Mouse (Mus musculus): ENCODE measurements around the gene Rnf141.

Rnf141 gene

DNA sequence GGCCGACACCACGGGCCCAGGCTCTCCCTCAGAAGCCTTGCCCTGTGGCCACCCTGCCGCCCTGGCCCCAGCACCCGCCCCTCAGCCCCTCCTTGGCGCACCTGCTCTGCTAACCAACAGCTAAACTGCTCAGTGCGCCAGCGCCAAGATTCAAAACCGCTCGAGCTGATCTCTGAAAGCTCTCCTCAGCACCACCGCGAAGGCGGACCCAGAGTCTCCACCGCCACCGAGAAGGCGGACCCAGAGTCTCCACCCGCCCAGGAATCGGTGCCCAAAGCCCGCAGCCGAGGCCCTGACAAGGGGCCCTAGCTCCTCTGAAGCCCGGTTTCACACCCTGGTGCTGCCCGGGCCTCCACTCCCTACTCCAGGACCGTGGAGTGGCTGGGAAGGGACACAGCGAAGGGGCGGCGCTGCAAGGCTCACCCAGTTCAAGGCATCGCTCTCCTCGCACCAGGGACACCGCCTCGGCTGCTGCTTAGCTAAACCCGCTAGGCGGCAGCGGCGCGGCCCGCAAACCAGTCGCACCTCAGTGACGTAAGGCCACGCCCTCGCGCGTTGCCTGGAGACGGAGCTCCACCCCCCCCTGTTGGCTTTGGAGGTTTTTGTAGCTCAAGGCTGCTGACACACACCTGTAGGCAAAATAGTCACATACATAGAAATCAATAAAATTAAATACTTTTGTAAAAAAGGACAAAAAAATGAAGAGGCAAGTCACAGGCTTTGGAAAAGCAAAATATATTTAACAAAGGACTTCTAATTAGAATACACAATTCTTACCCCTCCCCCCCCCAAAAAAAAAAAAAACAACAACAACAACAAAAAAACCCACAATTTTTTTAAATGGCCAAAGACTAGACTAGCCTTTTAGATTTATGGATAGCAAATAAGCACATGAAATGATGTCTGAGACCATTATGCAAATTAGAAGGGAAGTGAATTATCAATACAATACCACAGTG, at the start of gene Rnf141:
Gene Rnf141, minus strand, starts transcription at position 542 of the 959 bp plus-strand sequence.
- DNase-seq = peak; percentile 95

- DNase-seq = no peak
These were observed 47.3 kb upstream of the Rnf141 start for GRCm38 (mm10) chr7:110891501-110891986.

DNA sequence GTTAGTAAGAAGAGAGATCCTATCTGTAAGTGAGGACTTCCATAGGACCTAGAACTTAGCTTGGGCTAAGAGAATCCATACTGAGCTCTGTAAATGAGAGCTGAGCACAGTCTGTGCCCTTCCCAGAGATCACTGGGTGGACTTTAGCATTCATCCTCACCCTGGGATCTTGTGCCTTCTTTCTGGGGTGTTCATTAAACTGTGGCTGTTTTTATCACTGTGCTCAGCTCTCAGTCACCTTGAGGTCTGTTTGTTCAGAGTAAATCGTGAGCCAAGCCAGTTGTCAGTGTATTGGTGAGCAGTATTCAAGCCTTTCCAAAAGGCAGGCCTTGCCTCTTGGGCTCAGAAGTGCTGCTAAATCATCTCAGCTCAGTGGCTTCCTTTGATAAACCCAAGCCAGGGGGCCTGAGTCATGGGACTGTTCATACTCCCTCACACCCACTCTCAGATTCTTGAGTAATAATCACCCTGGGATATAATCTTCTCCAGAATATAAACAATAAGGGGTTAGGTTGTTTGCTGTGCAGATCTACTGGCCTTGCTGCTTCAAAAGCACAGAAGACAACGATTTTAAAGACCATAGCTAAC, 37.6 kb upstream of the Rnf141 start:
- no peak for DNase-seq

GRCm38 (mm10) chr7:110878028-110878427, 33.8 kb upstream of the Rnf141 start:
- no peak for DNase-seq

- DNase-seq = no peak
These were observed 32.7 kb upstream of the Rnf141 start for GRCm38 (mm10) chr7:110876965-110877364.

GRCm38 (mm10) chr7:110868807-110869206, 24.6 kb upstream of the Rnf141 start:
- no peak for DNase-seq

GRCm38 (mm10) chr7:110867116-110867515, 22.9 kb upstream of the Rnf141 start:
- DNase-seq = no peak

GRCm38 (mm10) chr7:110866021-110866420, 21.8 kb upstream of the Rnf141 start:
- no peak for DNase-seq

GRCm38 (mm10) chr7:110865570-110865969, 21.3 kb upstream of the Rnf141 start:
- no peak for DNase-seq

DNA sequence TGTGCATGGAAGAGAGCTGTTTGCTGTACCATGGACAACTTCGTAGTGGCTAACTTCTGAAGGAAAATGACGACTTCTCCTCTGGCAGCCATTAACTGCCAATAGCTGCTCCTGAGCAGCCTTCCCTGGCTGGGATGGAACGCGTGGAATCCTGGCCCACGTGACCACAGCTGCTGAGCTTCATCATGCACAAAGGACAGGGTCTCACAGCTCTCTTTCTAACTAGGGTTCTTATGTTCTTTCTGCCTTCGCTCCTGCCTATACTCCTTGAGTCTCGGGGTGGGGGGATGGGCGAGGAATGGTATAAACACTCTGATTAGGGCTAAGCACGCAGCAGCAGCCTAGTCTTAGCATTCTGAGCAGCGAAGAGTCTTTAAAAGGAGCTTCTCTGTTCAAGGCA, 20.8 kb upstream of the Rnf141 start:
- no peak for DNase-seq

DNA sequence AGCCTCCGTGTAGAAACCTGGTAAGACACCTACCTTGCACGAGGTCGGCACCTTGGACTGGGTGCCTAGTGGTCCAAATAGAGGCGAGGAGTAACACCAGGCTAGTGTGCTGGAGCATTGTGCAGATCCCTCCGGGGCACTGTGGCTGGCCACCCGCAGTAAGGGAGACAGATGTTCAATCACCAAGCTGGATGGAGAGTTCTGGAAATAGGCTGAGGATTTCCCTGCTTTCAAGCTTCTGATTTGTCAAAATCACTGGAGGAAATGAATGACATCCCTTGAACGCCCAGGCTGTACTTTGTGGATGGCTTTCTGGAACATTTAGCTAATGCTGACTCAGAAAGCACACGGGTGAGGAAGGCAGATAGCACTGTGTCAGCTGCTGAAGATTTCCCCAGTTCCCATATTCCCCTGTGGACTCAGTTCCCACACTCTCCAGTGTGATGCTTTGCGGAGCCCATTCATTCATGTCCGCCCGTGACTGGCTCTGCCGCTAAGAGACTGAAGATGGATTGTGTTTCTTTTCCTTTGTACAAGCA, 18.6 kb upstream of the Rnf141 start, which contains the start of gene Lyve1:
Gene Lyve1, minus strand, starts transcription at position 489 of the 539 bp plus-strand sequence.
- DNase-seq = no peak

DNA sequence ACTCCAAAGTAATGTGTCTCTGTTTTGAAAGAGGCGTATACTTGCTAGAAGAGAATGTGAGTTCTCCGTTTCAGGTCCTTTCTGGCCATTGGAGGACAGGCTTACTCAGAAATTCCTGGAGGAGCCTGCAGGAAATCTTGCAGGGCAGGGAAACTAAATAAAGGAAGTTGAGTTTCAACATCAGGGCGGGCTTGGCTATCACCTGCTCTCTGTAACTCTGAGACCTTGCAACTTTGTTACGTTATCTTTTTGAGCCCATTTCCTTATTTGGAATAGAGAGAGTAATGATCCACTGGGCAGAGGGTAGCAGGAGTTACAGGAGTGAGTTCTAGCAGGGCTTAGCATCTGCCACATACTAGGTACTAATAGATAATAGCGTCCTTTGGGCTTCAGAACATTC, 15.9 kb upstream of the Rnf141 start:
- no peak for DNase-seq

DNA sequence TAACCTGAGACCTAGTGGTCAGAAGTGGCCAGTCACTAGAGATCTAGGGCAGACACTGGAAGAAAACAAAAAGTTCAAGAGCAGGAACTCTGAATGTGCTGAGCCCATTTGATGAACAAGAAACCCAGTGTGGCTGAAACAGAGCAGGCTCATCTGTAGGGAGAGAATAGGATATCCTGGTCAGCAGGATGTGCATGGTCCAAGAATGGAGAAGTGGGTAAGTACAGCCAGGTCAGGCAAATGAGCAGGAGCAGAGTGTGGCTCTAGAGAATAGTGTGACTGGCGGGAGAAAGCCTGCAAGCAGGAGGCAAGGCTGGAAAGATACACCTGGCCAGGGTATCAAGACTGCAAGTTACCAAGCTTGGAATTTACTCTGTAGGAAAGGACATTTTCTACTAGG, 11.3 kb upstream of the Rnf141 start:
- DNase-seq = no peak

DNA sequence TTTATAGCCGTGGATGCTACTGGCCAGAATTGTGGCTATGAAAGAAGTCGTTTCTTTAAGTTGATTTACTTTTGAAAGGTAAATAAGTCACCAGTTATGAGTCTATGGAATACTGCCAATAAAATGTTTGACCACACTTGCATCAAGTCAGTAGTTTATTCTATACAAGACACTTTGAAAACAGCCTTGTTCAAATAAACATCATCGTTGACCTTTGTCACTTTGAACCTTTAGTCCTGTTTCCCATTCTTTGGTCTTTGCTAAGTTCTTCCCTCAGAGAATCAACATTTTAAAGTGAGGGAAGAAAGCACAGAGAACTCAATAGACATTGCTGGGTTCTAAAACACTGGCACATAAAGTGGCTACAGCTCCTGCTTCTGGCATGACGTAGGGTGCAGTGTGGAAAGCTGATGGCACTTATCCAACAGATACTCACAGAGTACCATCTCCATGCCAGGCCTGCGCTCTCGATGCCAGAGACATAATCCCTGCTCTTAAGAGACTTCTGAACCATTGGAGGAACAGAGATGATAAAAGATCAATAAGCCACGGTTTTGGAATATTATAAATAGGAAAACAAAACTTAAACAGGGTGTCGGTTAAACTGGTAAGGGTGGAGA, 10.8 kb upstream of the Rnf141 start:
- no peak for DNase-seq

DNA sequence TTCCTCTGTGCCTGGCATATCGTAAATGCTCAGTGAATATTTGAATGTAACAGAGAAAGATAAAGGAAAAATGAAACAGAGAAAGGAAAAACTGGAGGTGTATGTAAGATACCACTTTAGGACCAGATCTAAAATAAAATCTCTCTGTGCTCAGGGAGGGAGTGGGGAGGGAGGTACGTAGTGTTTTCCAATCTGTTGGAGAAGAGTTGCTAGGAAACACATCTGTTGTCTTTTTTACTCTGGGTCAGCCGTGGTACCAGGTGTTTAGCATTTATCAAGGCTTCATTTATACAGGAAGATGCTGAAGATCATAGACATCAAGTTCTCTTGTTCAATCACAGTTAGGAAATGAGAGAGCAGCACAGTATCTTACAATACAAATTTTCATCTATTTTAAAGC, 10.3 kb upstream of the Rnf141 start:
- no peak for DNase-seq

DNA sequence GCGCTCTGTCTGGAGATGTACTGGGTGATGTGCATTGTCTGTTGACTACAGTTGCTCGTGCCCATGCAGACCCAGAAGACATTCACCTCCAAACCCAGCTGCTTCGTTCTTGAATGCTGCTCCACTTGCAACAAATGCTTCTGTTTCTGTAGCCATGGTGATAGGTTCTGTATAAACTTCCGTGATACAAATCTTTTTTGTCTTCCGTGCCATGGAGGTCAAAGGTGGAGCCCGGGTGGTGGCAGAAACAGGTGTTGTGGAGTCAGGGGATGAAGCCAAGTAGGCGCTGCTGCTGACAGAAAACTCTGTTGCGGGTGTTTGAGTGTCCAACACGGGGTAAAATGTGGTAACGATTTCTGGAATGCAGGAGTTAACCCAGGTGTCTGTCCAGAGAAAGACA, 9.4 kb upstream of the Rnf141 start:
- DNase-seq = no peak

DNA sequence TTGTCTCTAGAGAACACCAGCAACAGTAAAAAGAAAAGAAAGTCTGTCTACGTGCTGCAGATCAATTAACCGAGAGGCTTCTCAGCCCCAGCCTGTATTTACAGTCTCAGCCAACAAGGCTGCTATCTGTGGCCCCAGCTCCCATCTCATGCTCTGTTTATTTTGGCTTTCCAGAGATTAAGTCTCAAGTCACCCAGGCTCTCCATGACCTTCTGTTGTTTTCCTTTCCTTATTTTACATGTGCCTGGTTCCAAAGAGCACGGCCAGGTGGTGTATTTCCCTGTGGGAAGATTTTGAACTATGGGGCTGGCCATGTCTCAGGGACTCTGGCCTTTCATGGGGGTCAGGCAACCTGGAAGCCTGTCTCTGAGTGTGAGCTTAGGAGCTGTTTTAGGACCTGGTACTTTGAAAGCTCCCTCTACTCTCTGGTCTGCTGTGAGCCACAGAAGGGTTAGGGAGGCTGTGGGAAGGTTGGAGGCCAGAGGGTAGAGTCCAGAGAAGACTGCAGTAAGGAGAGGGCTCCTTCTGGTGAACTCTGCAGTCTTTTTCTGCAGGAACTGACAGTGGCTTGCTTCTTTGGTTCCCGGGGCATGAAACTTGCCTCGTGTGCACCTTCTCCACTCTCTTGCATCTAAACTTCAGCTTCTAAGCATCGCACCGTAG, 7.4 kb upstream of the Rnf141 start:
- DNase-seq = no peak

GRCm38 (mm10) chr7:110848371-110848770, 4.1 kb upstream of the Rnf141 start:
- DNase-seq = no peak

GRCm38 (mm10) chr7:110847321-110847720, 3.1 kb upstream of the Rnf141 start:
- DNase-seq = no peak

GRCm38 (mm10) chr7:110840332-110840731, 3.9 kb downstream of the Rnf141 start:
- DNase-seq = no peak

DNA sequence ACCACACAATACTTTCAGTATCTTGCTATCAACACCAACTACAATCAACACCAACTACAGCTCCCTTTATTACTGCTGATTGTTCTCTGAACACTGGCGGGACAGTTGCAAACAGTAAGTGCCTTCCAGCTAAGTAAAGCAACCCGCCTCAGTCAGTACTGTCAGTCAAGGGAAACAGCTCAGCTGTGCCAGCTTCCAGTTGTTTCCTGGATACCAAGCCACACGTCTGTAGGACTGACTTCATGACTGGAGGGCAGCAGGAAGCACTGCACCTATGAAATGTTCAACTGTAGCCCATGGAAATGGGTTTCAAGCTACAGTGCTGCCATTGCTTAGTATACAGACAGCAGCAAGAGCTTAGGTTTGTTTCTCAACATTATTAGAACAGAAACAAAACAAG, 9.7 kb downstream of the Rnf141 start:
- DNase-seq = no peak

GRCm38 (mm10) chr7:110834018-110834417, 10.2 kb downstream of the Rnf141 start:
- no peak for DNase-seq

GRCm38 (mm10) chr7:110833024-110833423, 11.2 kb downstream of the Rnf141 start:
- no peak for DNase-seq

Measured in thymus, postnatal 25 days (tissue).